Mouse (Mus musculus) hematopoietic stem cell, adult 5-6 weeks (primary cell): Measurements from ENCODE around the gene Rint1. TPM values are rescaled to one million over a fixed set of nuclear protein-coding genes. Genes with fewer than 3 reads are reported as not detected.

Source experiments
- ATAC-seq, 2 experiments: fragments of 125-278 bp in 1 of 2; replicated peaks in 1 of 2; 2 replicates each; pipeline ENCODE4 v1.8.0; 2016 to 2017; ENCODE audit warnings: inconsistent platforms in 2 of 2, mild to moderate bottlenecking in 2 of 2, moderate number of reproducible peaks in 2 of 2, low read depth in 1 of 2, moderate TSS enrichment in 1 of 2; ENCODE audit not compliant: low FRiP score in 2 of 2, poor library complexity in 2 of 2, severe bottlenecking in 2 of 2, insufficient read depth in 1 of 2, low TSS enrichment in 1 of 2
- total RNA-seq: library from RNA; stranded (forward); fragments of 172-1452, 232-1000 nt; gene quantifications from 2 replicates; pipeline ENCODE4 v1.2.3, GENCODE M21; 2017

Rint1 gene
- total RNA-seq, 1 experiment from 2014 or later, result 41.6 TPM

DNA sequence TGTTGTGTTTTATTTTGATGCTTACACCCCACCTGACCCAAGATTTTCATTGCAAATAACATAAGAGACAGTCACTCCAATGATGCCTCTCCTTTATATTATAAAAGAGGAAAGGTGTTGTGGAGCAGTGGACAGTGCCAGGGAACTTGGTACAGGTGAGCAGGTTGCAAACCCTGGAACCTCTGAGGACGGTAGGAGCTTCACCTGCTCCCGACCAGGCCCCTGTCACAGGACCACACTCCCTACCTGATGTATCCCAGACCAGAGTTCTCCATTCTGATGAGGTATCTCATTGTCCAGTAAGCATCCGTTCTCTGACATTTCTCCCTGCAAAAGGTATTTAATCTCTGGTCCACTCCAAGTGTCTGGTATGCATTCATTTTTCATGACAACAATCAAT lies 70.5 kb downstream of the Rint1 start:
- no peak for ATAC-seq

DNA sequence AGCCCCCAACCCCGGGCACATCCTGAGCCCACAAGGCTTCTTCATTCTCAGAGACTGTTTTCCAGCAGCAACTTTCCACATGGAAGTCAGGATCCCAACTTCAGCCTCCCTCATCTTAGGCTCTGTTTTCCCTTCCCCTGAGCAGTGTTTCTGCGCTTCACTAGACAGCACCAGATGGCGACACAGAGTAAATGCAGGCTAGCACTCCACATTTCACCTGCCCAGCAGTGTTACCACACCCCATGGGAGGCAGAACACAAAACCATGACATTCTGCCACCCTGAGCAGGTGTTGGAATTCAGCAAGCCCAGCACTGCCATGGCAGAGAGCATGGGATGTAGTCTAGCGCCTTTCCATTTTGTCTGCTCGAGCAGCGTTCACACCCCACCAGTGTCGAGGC lies 71.1 kb downstream of the Rint1 start:
- ATAC-seq, result 0 out of 4 replicates have a peak, but pooled peaks of 1 of the 2 experiments have one; percentile 8

GRCm38 (mm10) chr5:23859087-23859718 lies 71.7 kb downstream of the Rint1 start:
- no peak for ATAC-seq

GRCm38 (mm10) chr5:23859896-23860295 lies 72.4 kb downstream of the Rint1 start:
- no peak for ATAC-seq

- no peak for ATAC-seq
Measured at GRCm38 (mm10) chr5:23861721-23862120, 74.2 kb downstream of the Rint1 start.

DNA sequence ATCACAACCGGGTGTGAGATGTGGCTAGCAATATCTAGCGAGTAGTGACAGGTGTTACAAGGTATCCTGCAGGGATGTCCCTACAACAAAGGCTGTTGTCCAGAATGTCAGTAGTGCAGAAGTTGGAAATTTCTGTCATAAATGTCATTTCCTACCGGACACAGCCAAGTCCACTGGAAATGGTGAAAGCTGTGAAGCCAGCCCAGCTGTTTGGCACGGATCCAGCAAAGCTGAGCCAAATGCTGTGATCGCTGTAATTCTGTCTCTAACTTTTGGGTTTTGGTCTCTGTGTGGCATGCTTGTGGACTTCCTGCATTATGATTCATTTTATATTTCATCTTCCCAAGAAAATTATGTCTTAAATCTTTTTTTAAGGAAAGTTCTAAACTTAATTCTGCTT lies 74.8 kb downstream of the Rint1 start:
- ATAC-seq, result no peak

DNA sequence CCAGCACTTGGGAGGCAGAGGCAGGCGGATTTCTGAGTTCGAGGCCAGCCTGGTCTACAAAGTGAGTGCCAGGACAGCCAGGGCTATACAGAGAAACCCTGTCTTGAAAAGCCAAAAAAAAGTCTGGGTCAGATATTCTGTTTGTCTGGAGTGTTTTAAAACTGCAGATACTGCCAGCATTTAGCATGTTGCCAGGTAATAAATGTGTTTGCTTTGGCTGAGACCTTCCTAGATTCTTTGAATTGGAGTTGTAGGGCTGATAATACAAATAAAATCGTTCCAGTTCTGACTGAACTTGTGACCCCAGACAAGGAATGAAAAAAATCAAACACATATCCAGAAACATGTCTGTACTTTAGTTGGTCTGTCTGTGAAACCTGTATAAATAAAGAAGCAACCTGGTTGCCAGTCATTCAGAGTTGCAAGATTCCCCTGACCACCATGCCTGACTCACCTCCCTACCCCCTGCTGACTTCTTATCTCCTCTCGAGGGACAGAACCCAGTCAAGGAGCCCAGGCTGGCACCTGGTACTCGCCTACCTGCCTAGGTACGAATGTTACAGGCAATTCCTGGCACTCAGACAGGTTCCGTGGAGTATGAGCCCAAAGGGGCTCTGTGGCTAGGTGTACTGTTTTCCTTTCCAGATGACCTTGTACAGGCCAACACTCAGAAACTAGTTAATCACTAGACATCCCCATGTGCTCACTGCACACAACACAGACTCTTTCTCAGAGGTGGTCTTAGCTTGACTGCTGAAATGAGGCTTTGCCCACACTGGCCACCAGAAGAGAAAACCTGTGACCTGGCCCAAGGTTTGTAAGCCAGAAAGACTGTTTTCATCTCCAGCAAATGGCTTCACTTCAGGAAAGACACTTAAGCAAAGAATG lies 75.9 kb downstream of the Rint1 start:
- ATAC-seq, result no peak

DNA sequence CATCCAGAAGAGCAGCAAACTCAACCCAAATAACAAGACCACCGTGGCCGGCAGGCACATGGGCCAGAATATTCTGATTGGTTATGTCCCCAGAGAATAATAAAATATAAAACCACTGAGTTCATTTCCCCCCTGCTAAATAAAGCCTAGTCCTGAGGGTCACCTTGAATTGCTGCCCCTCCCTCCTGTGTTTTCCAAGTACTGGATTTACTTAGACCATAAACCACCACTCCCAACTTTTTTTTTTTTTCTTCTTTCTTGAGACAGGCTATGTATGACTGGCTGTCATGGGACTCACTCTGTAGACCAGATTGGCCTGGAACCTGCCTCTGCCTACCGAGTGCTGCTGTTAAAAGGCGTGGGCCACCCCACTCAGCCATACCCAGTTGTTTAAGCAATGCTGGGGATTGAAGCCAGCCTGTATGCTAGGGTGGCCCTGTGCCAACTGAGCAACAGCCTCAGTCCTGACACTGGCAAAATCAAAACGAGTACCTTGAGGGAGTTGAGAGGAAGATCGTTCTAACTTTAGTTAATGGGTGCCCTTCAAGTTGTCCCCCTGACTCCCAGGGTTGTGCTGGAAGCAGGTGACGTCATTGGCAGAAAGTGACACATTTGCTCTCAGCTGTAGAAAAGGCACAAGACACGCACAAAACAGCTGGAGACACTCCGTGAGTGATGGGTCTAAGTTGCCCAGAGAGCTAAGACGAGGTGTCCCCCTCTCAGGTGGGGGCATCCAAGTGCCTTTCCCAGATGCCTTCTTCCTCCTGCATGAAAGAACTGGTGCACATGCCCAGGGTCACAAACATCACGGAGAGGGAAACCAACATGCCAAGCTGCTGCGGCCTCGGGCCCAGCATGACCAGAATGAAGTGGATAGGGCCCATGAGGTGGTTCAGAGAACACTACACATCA lies 76.8 kb downstream of the Rint1 start:
- no peak for ATAC-seq

- ATAC-seq, result no peak
Measured at GRCm38 (mm10) chr5:23865941-23866340, 78.4 kb downstream of the Rint1 start.

Other genes with a start within 250 kb of the Rint1 start
- gene Srpk2, start 103.1 kb upstream of the Rint1 start, total RNA-seq, result 57.6 and 61.7 TPM in 2 replicates
- gene Pus7, start 4.0 kb upstream of the Rint1 start, total RNA-seq, result 45.2 and 55.2 TPM in 2 replicates
- 218 and 225 TPM in 2 replicates for gene Tomm7, start 56.5 kb downstream of the Rint1 start, total RNA-seq
- gene Fam126a, start 243.0 kb downstream of the Rint1 start, total RNA-seq, result 19.6 and 20.2 TPM in 2 replicates